Mouse (Mus musculus) kidney, adult 2 months (tissue): Measurements from ENCODE around the gene Sf3a2.

Experiments
- CTCF ChIP-seq: fragments of 200-500 bp; conservative IDR thresholded peaks from 2 replicates; pipeline ENCODE4 v1.5.1; 2011; ENCODE audit warnings: low read depth, mild to moderate bottlenecking, control low read depth, low read length, moderate library complexity, mixed read lengths; ENCODE audit not compliant: insufficient read depth, insufficient read length
- POLR2A ChIP-seq: fragments of 200-500 bp; IDR thresholded peaks from one replicate; pipeline ENCODE4 v1.6.1; 2011; ENCODE audit warnings: low read depth, low read length, control low read depth

- TF ChIP-seq CTCF: no peak
- no peak for TF ChIP-seq POLR2A
These were observed 33.1 kb downstream of the Sf3a2 start for GRCm38 (mm10) chr10:80831136-80831535.
